Mouse (Mus musculus) telencephalon, adult 2 months (tissue): ENCODE measurements around the gene 2210011C24Rik.
"Not testable (repeated sequence)": the region's sequence is repeated elsewhere in the genome, so short reads cannot be mapped to it uniquely, and the experiment has no call there.

Source experiments
- DNase-seq: peaks from one replicate; pipeline ENCODE4 v3.0.0-alpha.2; 2011; ENCODE audit warnings: low read depth, low spot score

Gene 2210011C24Rik

DNA sequence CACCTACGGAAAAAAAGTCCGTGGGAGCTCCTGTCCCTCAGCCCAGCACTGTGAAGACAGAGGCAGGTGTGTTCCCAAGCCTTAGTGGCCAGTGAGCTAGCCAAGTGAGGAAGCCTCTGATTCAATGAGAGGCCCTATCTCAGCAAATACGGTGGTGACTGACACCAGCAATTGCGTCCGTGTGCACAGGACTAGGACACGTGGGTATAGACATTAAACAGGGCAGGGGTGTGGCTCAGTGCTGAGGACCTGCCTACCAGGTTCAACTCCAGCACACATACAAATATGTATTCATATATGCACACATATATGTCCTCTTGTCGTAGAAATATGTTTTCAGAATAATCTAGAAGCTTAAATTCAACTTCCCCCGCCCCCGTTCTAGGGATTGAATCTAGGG, 7.8 kb upstream of the 2210011C24Rik start:
- DNase-seq = no peak

DNA sequence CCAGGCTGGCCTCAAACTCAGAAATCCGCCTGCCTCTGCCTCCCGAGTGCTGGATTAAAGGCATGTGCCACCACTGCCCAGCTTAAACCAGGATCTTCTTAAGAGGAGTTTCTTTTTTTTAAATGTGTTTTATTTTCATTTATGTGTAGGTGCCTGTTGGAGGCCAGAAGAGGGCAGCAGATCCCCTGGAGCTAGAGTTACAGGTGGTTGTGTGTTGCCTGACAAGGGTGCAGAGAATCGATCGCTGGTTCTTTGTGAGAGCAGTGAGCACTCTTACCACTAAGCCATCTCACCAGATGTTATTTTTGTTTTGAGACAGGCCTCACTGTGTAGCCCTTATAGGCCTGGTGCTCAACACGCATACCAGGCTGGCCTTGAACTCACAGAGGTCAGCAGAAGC, 3.9 kb upstream of the 2210011C24Rik start:
- no peak for DNase-seq

DNA sequence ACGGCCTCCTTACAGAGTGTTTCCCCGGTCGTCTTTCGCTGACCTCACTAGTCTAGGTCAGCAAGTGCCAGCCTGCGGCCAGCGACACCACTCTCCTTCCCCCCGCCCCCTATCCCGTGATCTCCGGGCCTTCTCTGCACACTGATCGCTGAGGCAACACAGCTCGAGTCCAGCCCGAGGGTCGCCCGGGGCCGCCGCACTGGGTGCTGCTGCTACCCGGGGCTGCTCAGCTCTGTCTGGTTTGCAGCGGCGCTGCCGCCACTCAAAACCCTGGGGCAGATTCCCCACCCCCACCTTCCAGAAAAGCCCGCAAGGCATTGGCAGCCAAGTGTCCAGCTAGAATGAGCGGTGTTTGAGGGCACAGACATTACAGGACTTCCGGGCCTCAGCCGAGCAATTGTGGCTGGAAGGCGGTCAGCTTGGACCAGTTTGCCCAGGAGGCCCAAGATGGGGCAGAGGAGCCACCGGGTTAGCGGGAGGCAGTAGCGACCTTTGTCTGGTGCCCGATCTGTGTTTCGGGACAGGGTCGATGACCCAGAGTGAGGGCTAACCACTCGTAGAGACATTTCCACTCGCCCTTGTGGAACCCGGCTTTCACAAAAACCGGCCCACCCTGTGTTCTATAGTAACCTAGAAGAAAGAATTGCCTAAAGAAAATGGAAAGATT, 661 bp upstream of the 2210011C24Rik start:
- no peak for DNase-seq

DNA sequence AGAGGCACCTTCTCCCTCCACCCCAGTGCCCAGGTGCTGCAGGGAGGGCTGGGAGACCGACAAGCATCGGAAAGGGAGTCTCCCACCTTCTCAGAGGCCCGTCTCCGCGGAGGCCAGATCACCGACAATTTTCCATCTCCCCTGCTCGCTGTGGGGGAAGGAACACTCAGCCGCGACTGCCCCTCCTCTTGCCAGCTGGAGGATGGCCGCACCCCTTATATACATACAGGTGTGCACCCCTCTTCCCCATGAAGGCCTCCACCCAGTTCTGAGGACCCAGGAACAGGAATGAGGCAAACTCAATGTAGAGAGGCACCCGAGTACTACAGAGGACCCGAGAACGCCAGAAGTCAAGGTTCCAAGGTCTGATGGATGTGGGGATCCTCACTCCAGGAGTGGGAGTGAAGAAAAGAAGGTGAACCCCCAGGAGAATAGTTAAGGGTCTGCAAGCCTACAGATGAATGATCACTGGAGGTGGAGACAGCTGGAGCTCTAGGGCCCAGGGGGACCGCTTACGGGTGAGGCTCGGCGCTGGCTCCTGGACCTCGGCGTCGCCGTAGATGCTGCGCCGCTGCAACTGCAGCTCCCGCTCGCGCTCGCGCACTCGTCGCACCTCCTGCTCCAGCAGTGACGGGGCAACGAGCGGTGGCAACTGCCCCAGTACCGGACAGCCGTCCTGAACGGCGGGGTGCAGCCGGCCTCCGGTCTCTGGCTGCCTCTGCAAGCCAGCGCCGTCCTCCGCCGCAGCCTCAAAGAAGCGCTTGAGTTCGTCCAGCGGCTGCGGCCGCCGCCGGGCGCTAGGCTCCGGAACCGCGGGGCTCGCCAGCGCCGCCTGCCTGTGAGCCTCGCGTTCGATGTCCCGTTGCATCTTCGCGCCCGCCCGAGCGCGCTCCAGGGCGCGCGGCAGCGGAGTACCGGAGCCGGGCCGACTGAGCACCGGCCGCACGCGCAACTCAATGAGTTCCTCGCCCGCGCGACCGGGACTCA, 1.1 kb downstream of the 2210011C24Rik start:
- no peak for DNase-seq

DNA sequence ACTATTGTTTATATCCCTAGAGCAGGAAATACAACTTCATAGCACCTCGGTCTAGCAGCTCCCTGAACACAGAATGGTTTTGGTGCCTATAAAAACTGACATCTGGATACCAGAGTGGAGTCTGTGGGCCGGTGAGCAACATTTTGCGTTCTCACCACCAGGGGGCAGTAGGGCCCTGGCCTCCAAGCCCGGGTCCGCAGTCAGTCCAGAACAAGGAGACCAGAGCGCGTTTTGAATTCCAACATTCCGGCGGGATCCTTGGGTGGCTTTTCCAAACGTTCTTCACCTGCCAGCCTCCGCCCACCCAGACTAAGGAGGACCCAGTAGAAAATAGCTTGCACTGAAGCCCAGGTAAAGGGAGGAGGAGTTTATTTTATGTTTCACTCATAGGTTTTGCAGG, 2.1 kb downstream of the 2210011C24Rik start:
- DNase-seq = peak; percentile 44

DNA sequence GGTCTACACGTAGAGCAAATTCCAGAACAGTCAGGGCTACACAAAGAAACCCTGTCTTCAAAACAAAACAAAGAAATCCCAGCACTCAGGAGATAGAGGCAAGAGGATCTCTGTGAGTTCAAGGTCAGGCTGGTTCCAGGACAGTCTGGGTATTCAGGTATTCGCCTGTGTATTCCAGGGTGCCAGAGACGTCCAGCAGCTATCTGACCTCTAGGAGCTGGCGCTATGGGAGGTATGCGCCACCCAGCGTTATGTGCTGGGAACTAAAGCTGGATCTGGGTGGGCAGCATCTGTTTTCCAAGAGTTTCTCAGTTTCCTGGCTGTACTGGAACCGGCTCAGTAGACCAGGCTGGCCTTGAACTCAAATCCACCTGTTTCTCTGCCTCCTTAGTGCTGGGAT, 3.6 kb downstream of the 2210011C24Rik start:
- DNase-seq = no peak

DNA sequence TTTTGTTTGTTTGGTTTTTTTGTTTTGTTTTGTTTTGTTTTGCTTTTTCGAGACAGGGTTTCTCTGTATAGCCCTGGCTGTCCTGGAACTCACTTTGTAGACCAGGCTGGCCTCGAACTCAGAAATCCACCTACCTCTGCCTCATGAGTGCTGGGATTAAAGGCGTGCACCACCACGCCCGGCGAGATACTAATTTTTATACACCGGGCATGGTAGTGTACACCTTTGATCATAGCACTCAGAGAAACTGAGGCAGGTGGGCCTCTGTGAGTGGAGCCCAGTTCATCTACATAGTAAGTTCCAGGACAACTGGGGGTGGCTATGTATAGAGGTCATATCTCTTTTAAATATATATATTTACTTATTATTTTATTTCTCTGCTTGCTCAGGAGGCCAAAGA, 6.5 kb downstream of the 2210011C24Rik start:
- DNase-seq = not testable (repeated sequence)

DNA sequence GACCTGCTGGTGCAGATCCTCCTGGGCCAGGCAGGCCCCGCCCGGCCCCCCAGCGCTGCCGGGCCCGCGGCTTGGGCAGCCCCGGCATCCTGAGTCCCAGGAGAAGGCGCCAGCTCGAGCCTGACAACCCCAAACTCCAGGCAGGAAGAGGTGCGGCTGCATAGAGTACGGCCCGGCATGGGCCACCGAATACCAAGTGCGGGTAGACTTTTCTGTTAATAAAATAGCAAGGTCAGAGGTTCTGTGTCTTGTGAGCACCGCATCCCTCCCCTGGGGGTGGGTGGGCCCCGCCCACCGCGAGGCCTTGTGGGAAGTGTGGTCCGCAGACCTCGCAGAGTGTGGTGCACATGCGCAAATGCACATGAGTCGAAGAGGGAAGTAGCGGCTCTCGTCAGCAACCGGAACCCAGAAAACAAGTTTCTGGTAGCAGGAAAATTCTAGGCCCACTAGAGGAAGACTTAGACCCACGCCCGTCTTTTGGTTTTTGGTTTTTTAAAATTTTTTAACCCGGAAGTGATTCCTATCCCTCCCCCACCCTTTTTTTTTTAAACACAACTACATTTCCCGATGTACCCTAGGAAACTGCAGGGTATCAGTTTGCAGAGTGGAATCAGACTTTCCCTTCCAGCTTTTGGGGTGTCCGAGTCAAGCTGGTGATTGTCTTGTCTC, 7.3 kb downstream of the 2210011C24Rik start:
- DNase-seq = peak; percentile 92

DNA sequence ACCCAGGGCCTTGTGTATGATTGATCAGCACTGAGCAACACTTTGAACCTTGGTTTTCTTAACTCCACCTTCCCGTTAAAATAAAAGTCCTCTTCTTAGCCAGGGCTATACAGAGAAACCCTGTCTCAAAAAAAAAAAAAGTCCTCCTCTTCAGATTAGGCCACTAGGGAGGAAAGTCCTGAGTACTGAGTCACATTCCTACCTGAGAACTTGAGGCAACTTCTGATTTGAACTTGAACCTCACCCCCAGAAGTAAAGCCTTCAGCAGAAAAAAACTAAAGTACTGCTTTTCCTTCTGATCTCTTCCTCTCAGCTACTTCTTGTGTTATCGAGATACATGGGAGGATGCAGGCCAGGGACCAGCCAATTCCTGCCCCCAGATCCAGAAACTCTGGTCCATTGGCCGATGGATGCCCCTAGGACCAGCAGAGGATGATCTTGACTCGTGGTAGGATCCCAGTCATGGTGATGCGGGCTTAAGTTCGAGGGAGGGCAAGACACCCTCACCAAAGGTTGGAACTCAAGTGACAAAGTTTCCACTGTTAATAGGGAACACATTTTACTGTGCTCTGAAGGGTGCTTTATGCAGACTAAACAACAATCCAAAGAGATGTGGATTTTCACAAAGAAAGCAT, 8.2 kb downstream of the 2210011C24Rik start:
- DNase-seq = no peak

DNA sequence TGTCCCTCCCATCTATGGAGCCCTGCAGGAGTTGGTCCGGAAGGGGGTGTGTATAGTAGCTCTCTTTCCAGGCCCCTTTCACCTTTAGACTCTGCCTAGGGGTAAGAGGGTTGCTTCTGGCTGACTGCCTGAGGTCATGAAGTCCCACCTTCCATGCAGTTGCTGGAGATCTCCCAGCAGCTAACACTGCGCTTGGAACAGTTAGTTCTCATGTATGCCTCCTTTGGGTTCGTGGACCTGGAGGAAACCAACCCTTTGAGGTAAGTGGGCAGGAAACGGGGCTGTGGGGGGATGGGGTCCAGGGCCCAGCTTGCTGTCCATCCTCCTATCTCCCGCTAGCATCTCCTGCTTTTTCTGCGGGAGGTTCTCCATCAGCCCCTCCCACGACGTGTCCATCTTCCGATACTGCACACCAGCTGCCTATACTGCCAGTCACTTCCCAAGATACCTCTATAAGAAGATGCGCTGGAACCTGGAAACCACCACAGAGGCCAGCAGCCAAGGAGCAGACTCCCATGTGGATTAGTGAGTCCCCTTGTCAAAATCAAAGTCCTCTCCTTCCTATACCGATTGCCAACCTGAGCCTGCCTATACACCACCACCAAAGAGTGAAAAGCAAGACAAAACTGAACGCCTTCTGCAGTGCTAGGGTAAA, 8.9 kb downstream of the 2210011C24Rik start:
- DNase-seq = no peak

DNA sequence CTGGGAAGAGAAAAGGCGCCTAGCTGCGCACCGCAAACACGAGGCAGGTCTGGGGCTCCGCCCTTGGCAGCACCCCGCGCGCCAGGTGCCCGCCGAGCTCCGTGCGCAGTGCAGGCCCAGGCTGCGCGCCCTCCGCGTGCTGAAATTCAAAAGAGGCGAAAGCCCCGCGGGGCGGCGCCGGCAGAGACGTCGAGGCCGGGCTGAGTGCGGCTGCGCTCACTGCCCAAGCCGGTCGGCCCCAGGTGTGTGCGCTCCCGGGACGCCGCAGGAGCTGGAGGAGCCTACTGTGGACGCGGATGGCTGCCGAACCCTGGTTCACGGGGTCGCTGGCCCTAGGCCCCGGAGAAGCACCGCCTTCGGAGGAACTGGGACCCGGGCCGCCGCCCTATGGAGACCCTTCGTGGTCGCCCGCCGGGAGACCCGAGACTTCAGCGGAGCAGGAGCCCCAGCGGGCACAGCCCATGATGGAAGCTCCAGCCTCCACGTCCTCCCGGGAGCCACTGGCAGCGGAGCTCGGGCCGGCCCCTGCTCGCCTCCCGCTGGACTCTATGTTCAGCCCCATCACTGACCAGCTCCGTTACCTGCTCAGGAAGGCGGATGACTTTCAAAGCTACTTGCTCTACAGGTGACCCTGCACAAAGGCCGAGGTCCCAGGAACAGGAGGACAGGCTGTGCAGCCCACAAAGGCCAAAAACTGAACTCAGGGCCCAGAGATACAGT, 10.5 kb downstream of the 2210011C24Rik start, which contains the start of gene 1700067K01Rik:
Gene 1700067K01Rik, plus strand, starts transcription at position 222 of the 720 bp plus-strand sequence.
- DNase-seq = no peak

DNA sequence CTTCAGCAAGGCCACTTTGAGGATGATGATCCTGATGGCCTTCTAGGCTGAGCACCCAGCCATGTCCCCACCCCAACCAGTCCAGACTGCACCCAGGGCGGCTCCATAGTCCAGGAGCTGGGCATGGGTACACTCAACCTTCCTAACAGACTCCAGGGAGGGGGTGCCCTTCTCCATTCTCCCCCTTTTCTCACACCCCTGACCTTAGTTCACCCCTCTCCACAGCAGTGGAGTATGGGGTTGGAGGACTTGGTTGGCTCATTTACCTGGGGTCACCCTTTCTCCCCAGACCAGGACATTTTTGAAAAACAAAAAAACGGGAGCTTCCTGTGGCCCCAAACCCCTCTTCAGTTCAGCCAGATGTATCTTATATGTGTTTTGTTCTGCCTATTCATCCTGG, 12.1 kb downstream of the 2210011C24Rik start:
- no peak for DNase-seq

DNA sequence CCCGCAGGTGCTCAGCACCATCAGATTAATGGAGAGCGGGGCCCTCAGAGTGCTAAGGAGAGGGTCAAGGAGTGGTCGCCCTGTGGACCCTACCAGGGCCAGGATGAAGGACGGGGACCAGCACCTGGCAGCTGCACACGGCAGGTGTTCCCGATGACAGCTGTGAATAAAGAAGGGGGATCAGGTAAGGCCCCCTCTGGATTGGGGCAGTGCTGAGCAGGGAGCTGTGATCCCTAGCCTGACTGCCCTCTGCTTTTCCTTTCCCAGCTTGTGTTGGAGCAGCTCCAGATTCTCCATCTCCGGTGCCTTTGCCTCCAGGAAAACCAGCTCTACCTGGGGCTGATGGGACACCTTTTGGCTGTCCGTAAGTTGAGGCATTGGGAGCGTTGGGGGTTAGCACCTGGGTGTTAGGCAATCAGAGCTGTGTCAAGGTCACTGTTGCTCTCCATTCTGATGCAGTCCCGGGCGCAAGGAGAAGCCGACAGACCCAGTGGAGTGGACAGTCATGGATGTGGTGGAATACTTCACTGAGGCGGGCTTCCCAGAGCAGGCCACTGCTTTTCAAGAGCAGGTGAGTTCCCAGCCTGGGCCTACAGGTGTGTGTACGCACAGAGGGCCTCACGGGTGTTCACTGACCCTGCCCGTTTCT, 12.8 kb downstream of the 2210011C24Rik start:
- no peak for DNase-seq

DNA sequence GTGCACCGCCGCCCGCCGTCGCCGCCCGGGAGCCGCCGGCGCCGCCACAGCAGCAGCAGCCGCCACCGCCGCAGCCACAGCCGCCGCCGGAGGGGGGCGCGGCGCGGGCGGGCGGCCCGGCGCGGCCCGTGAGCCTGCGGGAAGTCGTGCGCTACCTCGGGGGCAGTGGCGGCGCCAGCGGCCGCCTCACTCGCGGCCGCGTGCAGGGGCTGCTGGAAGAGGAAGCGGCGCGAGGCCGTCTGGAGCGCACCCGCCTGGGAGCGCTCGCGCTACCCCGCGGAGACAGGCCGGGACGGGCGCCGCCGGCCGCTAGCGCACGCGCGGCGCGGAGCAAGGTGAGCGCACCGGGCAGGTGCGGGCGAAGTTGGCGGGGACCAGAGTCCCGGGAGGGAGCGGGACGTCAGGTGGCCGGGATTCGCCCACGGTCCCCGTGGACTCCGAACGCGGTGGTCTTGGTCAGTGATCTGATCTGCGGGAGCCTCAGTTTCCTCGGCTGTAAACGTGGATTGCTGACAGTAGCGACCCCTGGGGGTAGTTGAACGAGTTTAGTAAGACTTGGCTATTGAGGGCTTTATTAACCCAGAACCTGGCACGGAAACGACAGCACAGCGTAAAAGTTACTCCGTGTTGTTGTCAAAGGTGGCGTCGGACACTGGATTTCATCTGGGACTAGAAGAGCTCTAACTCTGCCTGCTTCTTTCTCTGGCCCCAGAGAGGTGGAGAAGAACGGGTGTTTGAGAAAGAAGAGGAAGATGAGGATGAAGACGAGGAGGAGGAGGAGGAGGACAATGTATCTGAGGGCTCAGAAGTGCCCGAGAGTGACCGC, 13.5 kb downstream of the 2210011C24Rik start:
- no peak for DNase-seq

DNA sequence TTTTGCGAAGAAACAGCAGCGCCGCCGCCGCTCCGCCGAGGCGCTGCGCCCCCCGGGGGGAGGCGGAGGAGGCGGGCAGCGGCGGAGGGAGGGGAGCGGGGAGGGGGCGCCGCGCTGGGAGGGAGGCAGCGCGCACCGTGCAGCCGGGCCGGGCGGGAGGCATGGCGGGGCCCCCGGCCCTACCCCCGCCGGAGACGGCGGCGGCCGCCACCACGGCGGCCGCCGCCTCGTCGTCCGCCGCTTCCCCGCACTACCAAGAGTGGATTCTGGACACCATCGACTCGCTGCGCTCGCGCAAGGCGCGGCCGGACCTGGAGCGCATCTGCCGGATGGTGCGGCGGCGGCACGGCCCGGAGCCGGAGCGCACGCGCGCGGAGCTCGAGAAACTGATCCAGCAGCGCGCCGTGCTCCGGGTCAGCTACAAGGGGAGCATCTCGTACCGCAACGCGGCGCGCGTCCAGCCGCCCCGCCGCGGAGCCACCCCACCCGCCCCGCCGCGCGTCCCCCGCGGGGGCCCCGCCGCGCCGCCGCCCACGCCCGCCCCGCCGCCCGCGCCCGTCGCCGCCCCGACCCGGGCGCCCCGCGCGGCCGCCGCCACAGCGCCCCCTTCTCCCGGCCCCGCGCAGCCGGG, 14.3 kb downstream of the 2210011C24Rik start, which contains the start of gene Samd1:
Gene Samd1, plus strand, starts transcription at position 162 of the 631 bp plus-strand sequence.
- DNase-seq = no peak

DNA sequence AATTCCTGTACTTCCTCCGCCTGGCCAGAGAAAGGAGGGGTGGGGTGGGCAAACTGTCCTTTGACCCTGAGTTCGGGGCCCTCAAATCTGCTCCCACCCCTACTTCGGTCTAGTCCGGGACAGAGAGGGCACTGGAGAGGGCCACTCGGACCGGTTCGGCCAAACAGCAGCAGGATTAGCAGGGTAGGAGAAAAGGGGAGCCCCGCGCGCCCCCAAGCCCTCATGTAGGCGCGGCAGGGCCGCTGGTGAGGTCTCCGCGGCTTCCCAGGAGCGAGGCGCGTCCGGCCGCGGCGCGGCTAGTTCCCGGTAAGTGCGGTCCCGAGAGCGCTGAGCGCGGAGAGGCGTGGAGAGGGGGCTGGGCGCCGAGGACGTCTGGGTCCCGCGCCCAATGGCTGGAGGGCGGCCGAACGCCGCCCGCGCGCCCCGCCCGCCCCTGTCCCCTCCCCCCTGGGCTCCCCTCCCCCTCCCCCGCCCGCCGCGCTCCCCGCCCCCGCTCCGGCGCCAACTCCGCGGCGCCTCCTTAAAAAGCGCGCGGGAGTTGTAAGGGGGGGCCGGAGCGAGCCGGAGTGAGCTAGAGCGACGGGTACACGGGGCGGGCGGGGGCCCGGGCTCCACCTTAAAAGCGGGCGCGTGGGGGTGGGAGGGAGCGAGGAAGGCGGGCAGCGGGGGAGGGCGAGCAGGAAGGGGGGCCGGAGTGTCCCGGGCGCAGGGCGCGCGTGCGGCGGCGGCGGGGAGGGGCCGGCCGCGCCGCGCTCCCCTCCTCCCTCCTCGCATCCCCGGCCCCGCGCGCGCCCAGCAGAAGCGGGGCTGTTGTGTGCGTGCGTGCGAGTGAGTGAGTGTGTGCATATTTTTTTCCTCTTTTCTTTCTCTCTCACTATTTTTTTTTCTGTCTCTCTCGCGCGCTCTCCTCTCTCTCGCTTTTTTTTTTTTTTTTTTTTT, 15.1 kb downstream of the 2210011C24Rik start:
- DNase-seq = peak; percentile 70

DNA sequence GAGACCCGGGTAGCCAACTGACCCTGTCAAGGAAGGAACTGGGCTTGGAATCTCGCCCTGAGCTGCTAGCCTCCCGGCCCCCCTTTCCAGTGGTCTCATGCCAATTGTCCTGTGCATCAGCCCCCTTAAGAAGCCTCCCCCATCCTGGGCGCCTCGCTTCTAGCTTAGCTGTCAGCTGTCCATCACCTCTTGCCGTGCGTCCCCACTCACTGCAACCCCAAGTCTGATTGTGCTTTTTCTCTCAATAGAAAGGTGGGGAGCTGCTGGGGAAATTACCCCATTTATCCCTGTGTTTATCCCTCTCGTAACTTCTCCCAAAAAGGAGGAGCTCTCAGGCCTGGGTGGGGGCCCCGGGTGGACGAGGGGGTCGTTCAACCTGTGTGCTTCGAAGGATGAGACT, 16.0 kb downstream of the 2210011C24Rik start:
- DNase-seq = no peak
